Mouse (Mus musculus) regulatory T cell (primary cell): ENCODE results near the gene Prss33.

Experiments
- in situ Hi-C: fragments of 300-600 bp; cut with MboI, MseI; formaldehyde crosslinking; loops from one replicate; pipeline ENCODE4 v1.15.1; 2025; ENCODE audit warnings: high pct_unique_total_duplicates

Prss33 gene

GRCm38 (mm10) chr17:23786510-23786931, 49.3 kb downstream of the Prss33 start:
- in situ Hi-C loops = loop anchor here (5.0 kb wide), 1 partner anchor 181 kb away; no protein-coding TSS in a partner anchor

GRCm38 (mm10) chr17:23785561-23786471, 50.0 kb downstream of the Prss33 start, which contains the start of gene Flywch2:
Flywch2 (minus strand) TSS chr17:23786081.
- in situ Hi-C loops = loop anchor here (5.0 kb wide), 1 partner anchor 181 kb away; no protein-coding TSS in a partner anchor

- in situ Hi-C loops = no loop called here
Measured at GRCm38 (mm10) chr17:23783352-23783751, 52.5 kb downstream of the Prss33 start.
